Mouse (Mus musculus) liver, postnatal 0 days (tissue): Measurements from ENCODE around the gene Fanca.

Experiments
- CTCF ChIP-seq: sonication (generic); IDR thresholded peaks from 2 replicates; pipeline ENCODE4 v1.5.1; 2016; ENCODE audit warnings: antibody characterized with exemption, low read depth
- EP300 ChIP-seq: IDR thresholded peaks from 2 replicates; pipeline ENCODE4 v1.6.1; 2016; ENCODE audit warnings: antibody characterized with exemption, low read depth, mild to moderate bottlenecking

- TF ChIP-seq CTCF: no peak
- TF ChIP-seq EP300: no peak
Measured at GRCm38 (mm10) chr8:123343422-123343821, 25.0 kb upstream of the Fanca start.
